Mouse (Mus musculus) kidney, adult 2 months (tissue): ENCODE measurements at regions not wholly inside any gene's neighbourhood (a gene's known extent, or its start where the extent isn't known, plus 50 kb on each side); places are given as distances from the start of the nearest gene placed in this dataset.

Source experiments
- CTCF ChIP-seq: fragments of 200-500 bp; conservative IDR thresholded peaks from 2 replicates; pipeline ENCODE4 v1.5.1; 2011; ENCODE audit warnings: low read depth, mild to moderate bottlenecking, control low read depth, low read length, moderate library complexity, mixed read lengths; ENCODE audit not compliant: insufficient read depth, insufficient read length
- POLR2A ChIP-seq: fragments of 200-500 bp; IDR thresholded peaks from one replicate; pipeline ENCODE4 v1.6.1; 2011; ENCODE audit warnings: low read depth, low read length, control low read depth

DNA sequence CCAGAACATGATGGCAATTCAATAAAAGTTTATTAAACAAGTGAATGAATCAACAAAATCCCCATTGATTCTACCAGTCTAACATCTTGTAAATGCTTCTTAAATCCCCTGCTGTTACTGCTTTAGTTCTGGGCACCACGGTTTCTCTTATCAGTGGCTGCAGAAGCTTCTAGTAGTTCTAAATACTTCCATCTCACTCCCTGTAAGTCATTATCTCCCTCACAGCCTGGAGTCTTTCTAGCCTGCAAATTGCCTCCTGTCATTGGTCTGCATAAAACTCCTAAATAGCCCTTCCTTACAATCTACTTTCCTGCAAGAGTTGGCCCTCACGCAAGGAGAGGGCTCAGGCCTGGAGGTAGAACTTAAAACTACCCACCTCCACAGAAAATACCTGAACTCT lies 53.0 kb upstream of the Krr1 start:
- no peak for TF ChIP-seq CTCF
- no peak for TF ChIP-seq POLR2A
